Mouse (Mus musculus) thymus, adult 2 months (tissue): ENCODE measurements around the gene Setd3. TPM values are rescaled to one million over a fixed set of nuclear protein-coding genes. Genes with fewer than 3 reads are reported as not detected.

Source experiments
- DNase-seq: peaks from one replicate; pipeline ENCODE4 v3.0.0; 2021
- H3K27ac ChIP-seq: fragments of 200-500 bp; 2 replicates; pipeline ENCODE4 v1.5.1; 2012; ENCODE audit warnings: low read length, control low read depth; ENCODE audit not compliant: control insufficient read depth, insufficient read depth
- H3K27me3 ChIP-seq: fragments of 200-500 bp; 2 replicates; pipeline ENCODE4 v1.6.1; 2012; ENCODE audit warnings: mild to moderate bottlenecking, low read length, moderate library complexity, mixed read lengths; ENCODE audit not compliant: control insufficient read depth, insufficient read depth
- H3K36me3 ChIP-seq: fragments of 200-500 bp; 2 replicates; pipeline ENCODE4 v1.6.1; 2012; ENCODE audit warnings: mild to moderate bottlenecking, low read length, moderate library complexity; ENCODE audit not compliant: control insufficient read depth, insufficient read depth
- H3K4me1 ChIP-seq: fragments of 200-500 bp; replicated peaks from 2 replicates; pipeline ENCODE4 v1.6.1; 2012; ENCODE audit warnings: low read length; ENCODE audit not compliant: control insufficient read depth, insufficient read depth
- H3K4me3 ChIP-seq: fragments of 200-500 bp; 2 replicates; pipeline ENCODE4 v1.5.1; 2012; ENCODE audit warnings: mild to moderate bottlenecking, low read length, control low read depth, moderate library complexity; ENCODE audit not compliant: control insufficient read depth, insufficient read depth
- CTCF ChIP-seq: fragments of 200-500 bp; IDR thresholded peaks from 2 replicates; pipeline ENCODE4 v1.5.1; 2012; ENCODE audit warnings: mild to moderate bottlenecking, control low read depth, low read length, moderate library complexity, borderline replicate concordance; ENCODE audit not compliant: control insufficient read depth, poor library complexity, insufficient read depth; ENCODE audit errors: extremely low read depth
- POLR2A ChIP-seq: fragments of 200-500 bp; IDR thresholded peaks from 2 replicates; pipeline ENCODE4 v1.6.1; 2012; ENCODE audit warnings: mild to moderate bottlenecking, low read length, control low read depth, moderate library complexity; ENCODE audit not compliant: control insufficient read depth, poor library complexity, insufficient read depth; ENCODE audit errors: extremely low read depth
- WGBS: fragments of 180-500 bp; shearing (Covaris S2); methylation state at CpG from one replicate; pipeline ENCODE4 v1.1.7; 2018; 5-methylcytosine and 5-hydroxymethylcytosine counted together
- polyA plus RNA-seq: library from polyadenylated mRNA; depleted of rRNA; stranded (reverse); fragments of >200 nt; gene quantifications from 2 replicates; pipeline ENCODE4 v1.2.3, GENCODE M21; 2012

Setd3 gene
- polyA plus RNA-seq, 1 experiment = 28.5 TPM

GRCm38 (mm10) chr12:108098201-108098980, 80.7 kb downstream of the Setd3 start:
- peak overlapping the region; percentile 41; the same call in 1 of the 2 replicates for H3K27ac ChIP-seq
- no peak overlapping the region for H3K4me3 ChIP-seq
- 64% methylated on average over 18 of the region's 18 CpGs for WGBS
- H3K36me3 ChIP-seq = no peaks in the 10 kb centered on the region
- DNase-seq = peak; percentile 33
- TF ChIP-seq POLR2A (no peak), CTCF (no peak)
- H3K27me3 ChIP-seq = no peaks in the 10 kb centered on the region
- H3K4me1 ChIP-seq = peaks cover 11% of the 10 kb centered on the region

GRCm38 (mm10) chr12:108097643-108098042, 81.5 kb downstream of the Setd3 start:
- no peak overlapping the region for H3K4me3 ChIP-seq
- WGBS = 92% methylated on average over 8 of the region's 8 CpGs
- no peak for TF ChIP-seq CTCF
- no peak for TF ChIP-seq POLR2A
- no peaks in the 10 kb centered on the region for H3K27me3 ChIP-seq
- no peak overlapping the region for H3K27ac ChIP-seq
- H3K4me1 ChIP-seq = peaks cover 10% of the 10 kb centered on the region
- no peak for DNase-seq
- H3K36me3 ChIP-seq = no peaks in the 10 kb centered on the region

GRCm38 (mm10) chr12:108088253-108088652, 90.9 kb downstream of the Setd3 start:
- TF ChIP-seq CTCF (no peak), POLR2A (no peak)
- no peak for DNase-seq
- Histone ChIP-seq H3K27me3 (no peaks in the 10 kb centered on the region), H3K4me1 (peaks cover 3% of the 10 kb centered on the region; the same call in 1 of the 2 replicates), H3K36me3 (no peaks in the 10 kb centered on the region), H3K27ac (no peak overlapping the region), H3K4me3 (no peak overlapping the region)
- 57% methylated on average over 9 of the region's 9 CpGs for WGBS

- WGBS = 94% methylated on average over 2 of the region's 2 CpGs
- Histone ChIP-seq H3K27ac (no peak overlapping the region), H3K4me1 (peaks cover 3% of the 10 kb centered on the region; the same call in 1 of the 2 replicates), H3K36me3 (no peaks in the 10 kb centered on the region), H3K4me3 (no peak overlapping the region), H3K27me3 (no peaks in the 10 kb centered on the region)
- TF ChIP-seq CTCF (no peak), POLR2A (no peak)
- no peak for DNase-seq
Measured at GRCm38 (mm10) chr12:108087489-108087888, 91.6 kb downstream of the Setd3 start.

GRCm38 (mm10) chr12:108078122-108078752, 100.9 kb downstream of the Setd3 start:
- Histone ChIP-seq H3K36me3 (no peaks in the 10 kb centered on the region), H3K4me1 (no peaks in the 10 kb centered on the region), H3K27me3 (no peaks in the 10 kb centered on the region), H3K27ac (no peak overlapping the region), H3K4me3 (no peak overlapping the region)
- 84% methylated on average over 10 of the region's 10 CpGs for WGBS
- TF ChIP-seq POLR2A (no peak), CTCF (no peak)
- DNase-seq = no peak

- Histone ChIP-seq H3K27me3 (no peaks in the 10 kb centered on the region), H3K4me1 (peaks cover 13% of the 10 kb centered on the region), H3K4me3 (no peak overlapping the region), H3K36me3 (no peaks in the 10 kb centered on the region), H3K27ac (no peak overlapping the region)
- TF ChIP-seq CTCF (no peak), POLR2A (no peak)
- 79% methylated on average over 5 of the region's 5 CpGs for WGBS
- DNase-seq = no peak
Measured at GRCm38 (mm10) chr12:108072907-108073306, 106.2 kb downstream of the Setd3 start.
